Mouse (Mus musculus): ENCODE measurements at regions not wholly inside any gene's neighbourhood (a gene's known extent, or its start where the extent isn't known, plus 50 kb on each side); places are given as distances from the start of the nearest gene placed in this dataset.
"Not testable (repeated sequence)": the region's sequence is repeated elsewhere in the genome, so short reads cannot be mapped to it uniquely, and the experiment has no call there.

- TF ChIP-seq CTCF (IDR thresholded peaks at IDR 0.05; ENCODE audit: control insufficient read depth, insufficient read depth, insufficient replicate concordance, low read depth, low read length); POLR2A (IDR thresholded peaks at IDR 0.05; ENCODE audit: control insufficient read depth, low read depth, low read length): not testable (repeated sequence)
Measured at GRCm38 (mm10) chr8:20107154-20107553, 204.0 kb downstream of the Gm31371 start.
